Mouse (Mus musculus) kidney, adult 9 months (tissue): ENCODE data around the gene Lars2.

Experiments used
- DNase-seq: peaks from one replicate; pipeline ENCODE4 v3.0.0; 2022

Gene Lars2

GRCm38 (mm10) chr9:123478586-123479195 is 112.0 kb downstream of the Lars2 start, which contains the start of gene Limd1:
Gene Limd1 (plus strand): TSS chr9:123478706.
- peak; percentile 70 for DNase-seq

GRCm38 (mm10) chr9:123479196-123479669 is 112.5 kb downstream of the Lars2 start:
- peak; percentile 44 for DNase-seq

GRCm38 (mm10) chr9:123479876-123480252 is 113.1 kb downstream of the Lars2 start:
- DNase-seq, result no peak

- DNase-seq, result peak; percentile 21
Observed at GRCm38 (mm10) chr9:123480253-123480921, 113.7 kb downstream of the Lars2 start.

GRCm38 (mm10) chr9:123481136-123481535 is 114.4 kb downstream of the Lars2 start:
- DNase-seq, result no peak

GRCm38 (mm10) chr9:123483598-123483997 is 116.9 kb downstream of the Lars2 start:
- DNase-seq, result no peak

- DNase-seq, result no peak
Observed at GRCm38 (mm10) chr9:123484830-123485229, 118.1 kb downstream of the Lars2 start.

GRCm38 (mm10) chr9:123485561-123485960 is 118.8 kb downstream of the Lars2 start:
- no peak for DNase-seq

GRCm38 (mm10) chr9:123486635-123487034 is 119.9 kb downstream of the Lars2 start:
- DNase-seq, result no peak

- DNase-seq, result no peak
Observed at GRCm38 (mm10) chr9:123489073-123489472, 122.3 kb downstream of the Lars2 start.

- DNase-seq, result no peak
Observed at GRCm38 (mm10) chr9:123489727-123490343, 123.1 kb downstream of the Lars2 start.

GRCm38 (mm10) chr9:123490930-123491329 is 124.2 kb downstream of the Lars2 start:
- DNase-seq, result no peak

- peak; percentile 53 for DNase-seq
Observed at GRCm38 (mm10) chr9:123491917-123492585, 125.3 kb downstream of the Lars2 start.

- peak; percentile 66 for DNase-seq
Observed at GRCm38 (mm10) chr9:123496665-123497064, 129.9 kb downstream of the Lars2 start.

- no peak for DNase-seq
Observed at GRCm38 (mm10) chr9:123497906-123498305, 131.2 kb downstream of the Lars2 start.

- DNase-seq, result no peak
Observed at GRCm38 (mm10) chr9:123500480-123500879, 133.8 kb downstream of the Lars2 start.

GRCm38 (mm10) chr9:123503171-123503834 is 136.6 kb downstream of the Lars2 start:
- DNase-seq, result no peak

- peak; percentile 82 for DNase-seq
Observed at GRCm38 (mm10) chr9:123504325-123504724, 137.6 kb downstream of the Lars2 start.

GRCm38 (mm10) chr9:123505598-123505997 is 138.9 kb downstream of the Lars2 start:
- peak; percentile 85 for DNase-seq

- no peak for DNase-seq
Observed at GRCm38 (mm10) chr9:123506270-123507146, 139.8 kb downstream of the Lars2 start.

- no peak for DNase-seq
Observed at GRCm38 (mm10) chr9:123507380-123507779, 140.7 kb downstream of the Lars2 start.

GRCm38 (mm10) chr9:123508986-123509385 is 142.3 kb downstream of the Lars2 start:
- no peak for DNase-seq
